Mouse (Mus musculus): Measurements from ENCODE around the gene Gm867. TPM values are rescaled to one million over a fixed set of nuclear protein-coding genes. Genes with fewer than 3 reads are reported as not detected.

The Gm867 gene
- 2.3 TPM in 2 replicates for polyA plus RNA-seq (2015; fragmentation: Nextera tagmentation; extraction: Ambion mirVana)

- Histone ChIP-seq H3K9ac (replicated peaks) (no peak within 1 kb of the TSS), H3K4me3 (replicated peaks) (no peak within 1 kb of the TSS), H3K4me1 (peaks cover 31% of the 10 kb centered on the region), H3K36me3 (no peaks in the 10 kb centered on the region), H3K9me3 (replicated peaks) (no peaks in the 10 kb centered on the region), H3K27ac (replicated peaks) (no peak within 1 kb of the TSS), H3K4me2 (no peak within 1 kb of the TSS), H3K27me3 (replicated peaks) (peaks cover 5% of the 10 kb centered on the region; the same call in 1 of the 2 replicates)
- WGBS, result 85% methylated on average over 5 of the region's 5 CpGs
- ATAC-seq (ENCODE audit: low FRiP score), result no peak
These were observed at the start of gene Gm867 for GRCm38 (mm10) chr10:75940520-75940919. Gene Gm867 (minus strand): TSS chr10:75940672.

DNA sequence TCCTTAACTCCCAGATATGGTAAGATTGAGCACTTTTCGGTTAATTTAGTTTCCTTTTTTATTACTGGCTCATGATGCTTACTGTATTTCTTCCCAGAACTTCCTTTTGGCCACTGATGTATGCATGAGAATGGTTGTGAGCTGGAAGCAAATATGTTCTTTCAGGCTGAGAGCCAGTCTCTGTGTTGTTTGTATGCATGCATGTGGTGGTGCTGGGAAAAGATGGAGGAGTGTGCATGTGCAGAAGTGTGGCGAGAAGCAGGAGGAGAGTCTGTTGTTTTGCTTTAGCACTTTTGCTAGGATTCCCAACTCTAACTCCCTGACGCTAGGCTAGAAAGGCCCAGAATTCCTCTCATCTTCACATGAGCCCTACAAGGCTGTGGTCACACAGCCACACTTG lies 39.0 kb upstream of the Gm867 start:
- no peaks in the 10 kb centered on the region for H3K4me1 ChIP-seq
- 95% methylated on average over 3 of the region's 3 CpGs for WGBS
- H3K4me3 ChIP-seq (replicated peaks), result no peak overlapping the region
- H3K27me3 ChIP-seq (replicated peaks), result no peaks in the 10 kb centered on the region
- no peak overlapping the region for H3K9ac ChIP-seq (replicated peaks)
- no peak overlapping the region for H3K4me2 ChIP-seq
- no peak for ATAC-seq (ENCODE audit: low FRiP score)
- no peaks in the 10 kb centered on the region for H3K9me3 ChIP-seq (replicated peaks)
- no peak overlapping the region for H3K27ac ChIP-seq (replicated peaks)
- no peaks in the 10 kb centered on the region for H3K36me3 ChIP-seq

- no peak overlapping the region for H3K4me2 ChIP-seq
These were observed 38.3 kb upstream of the Gm867 start for GRCm38 (mm10) chr10:75978835-75979157.

GRCm38 (mm10) chr10:75978119-75978834 lies 37.8 kb upstream of the Gm867 start:
- Histone ChIP-seq H3K36me3 (no peaks in the 10 kb centered on the region), H3K4me2 (no peak overlapping the region), H3K27ac (replicated peaks) (no peak overlapping the region), H3K4me1 (no peaks in the 10 kb centered on the region), H3K27me3 (replicated peaks) (no peaks in the 10 kb centered on the region), H3K4me3 (replicated peaks) (no peak overlapping the region), H3K9ac (replicated peaks) (no peak overlapping the region), H3K9me3 (replicated peaks) (no peaks in the 10 kb centered on the region)
- WGBS, result 50% methylated on average over 10 of the region's 10 CpGs
- no peak for ATAC-seq (ENCODE audit: low FRiP score)

More at GRCm38 (mm10) chr10:75978835-75979157, 38.3 kb upstream of the Gm867 start:
- no peaks in the 10 kb centered on the region for H3K27me3 ChIP-seq (replicated peaks)
- no peak overlapping the region for H3K27ac ChIP-seq (replicated peaks)
- H3K4me3 ChIP-seq (replicated peaks), result no peak overlapping the region
- WGBS, result 49% methylated on average over 5 of the region's 5 CpGs
- no peaks in the 10 kb centered on the region for H3K4me1 ChIP-seq
- H3K9me3 ChIP-seq (replicated peaks), result no peaks in the 10 kb centered on the region
- no peak for ATAC-seq (ENCODE audit: low FRiP score)
- H3K36me3 ChIP-seq, result no peaks in the 10 kb centered on the region
- no peak overlapping the region for H3K9ac ChIP-seq (replicated peaks)

DNA sequence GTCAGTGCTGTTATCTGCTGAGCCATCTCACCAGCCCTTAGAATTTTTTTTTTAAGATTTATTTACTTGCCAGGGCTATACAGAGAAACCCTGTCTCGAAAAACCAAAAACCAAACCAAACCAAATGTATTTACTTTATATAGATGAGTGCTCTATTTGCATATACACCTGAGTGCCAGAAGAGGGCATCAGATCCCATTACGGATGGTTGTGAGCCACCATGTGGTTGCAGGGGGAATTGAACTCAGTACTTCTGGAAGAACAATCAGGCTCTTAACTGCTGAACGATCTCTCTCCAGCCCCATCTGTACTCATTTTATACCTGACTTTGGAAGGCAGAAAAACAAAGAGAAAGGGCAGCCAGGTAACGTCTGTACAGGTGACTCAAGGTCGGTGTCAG lies 34.7 kb upstream of the Gm867 start:
- H3K27me3 ChIP-seq (replicated peaks), result no peaks in the 10 kb centered on the region
- no peak overlapping the region for H3K4me3 ChIP-seq (replicated peaks)
- no peak overlapping the region for H3K9ac ChIP-seq (replicated peaks)
- no peak overlapping the region for H3K27ac ChIP-seq (replicated peaks)
- no peaks in the 10 kb centered on the region for H3K4me1 ChIP-seq
- WGBS, result 72% methylated on average over 5 of the region's 5 CpGs
- no peak for ATAC-seq (ENCODE audit: low FRiP score)
- H3K36me3 ChIP-seq, result no peaks in the 10 kb centered on the region
- no peak overlapping the region for H3K4me2 ChIP-seq
- no peaks in the 10 kb centered on the region for H3K9me3 ChIP-seq (replicated peaks)

GRCm38 (mm10) chr10:75973846-75974245 lies 33.4 kb upstream of the Gm867 start:
- no peaks in the 10 kb centered on the region for H3K4me1 ChIP-seq
- no peaks in the 10 kb centered on the region for H3K27me3 ChIP-seq (replicated peaks)
- WGBS, result 91% methylated on average over 10 of the region's 10 CpGs
- H3K36me3 ChIP-seq, result no peaks in the 10 kb centered on the region
- H3K9me3 ChIP-seq (replicated peaks), result no peaks in the 10 kb centered on the region
- H3K4me3 ChIP-seq (replicated peaks), result no peak overlapping the region
- no peak overlapping the region for H3K27ac ChIP-seq (replicated peaks)
- H3K9ac ChIP-seq (replicated peaks), result no peak overlapping the region
- no peak for ATAC-seq (ENCODE audit: low FRiP score)
- H3K4me2 ChIP-seq, result no peak overlapping the region

DNA sequence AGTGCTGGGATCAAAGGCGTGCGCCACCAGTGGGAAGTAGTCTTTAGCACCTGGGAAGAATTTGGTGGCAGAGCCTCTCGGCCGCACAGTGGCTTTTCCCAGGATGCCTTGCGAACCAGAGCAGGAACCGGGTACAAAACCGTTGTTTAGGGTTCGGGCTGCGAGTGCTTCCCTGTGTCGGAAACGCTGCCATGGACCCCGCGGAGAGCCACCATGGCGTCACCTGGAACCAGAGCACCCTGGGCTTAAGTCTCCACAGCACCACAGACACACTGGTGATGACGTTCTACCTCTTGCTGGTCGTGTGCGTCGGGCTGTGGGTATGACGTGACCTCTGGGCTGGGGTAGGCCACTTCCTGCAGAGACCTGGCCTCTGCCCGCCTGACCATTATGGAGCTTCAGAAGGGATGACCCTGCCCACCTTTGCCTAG lies 13.9 kb upstream of the Gm867 start, which contains the start of gene Gm5134:
TSS of gene Gm5134 (plus strand) at position 134 of the 431 bp plus-strand sequence.
- H3K4me2 ChIP-seq, result peak within 1 kb of the TSS; percentile 50
- no peaks in the 10 kb centered on the region for H3K36me3 ChIP-seq
- peaks cover 14% of the 10 kb centered on the region for H3K4me1 ChIP-seq
- H3K27ac ChIP-seq (replicated peaks), result no peak within 1 kb of the TSS
- no peak for ATAC-seq (ENCODE audit: low FRiP score)
- peaks cover 12% of the 10 kb centered on the region; the same call in 1 of the 2 replicates for H3K27me3 ChIP-seq (replicated peaks)
- H3K4me3 ChIP-seq (replicated peaks), result peak within 1 kb of the TSS; percentile 11
- no peaks in the 10 kb centered on the region for H3K9me3 ChIP-seq (replicated peaks)
- no peak within 1 kb of the TSS for H3K9ac ChIP-seq (replicated peaks)
- WGBS, result 26% methylated on average over 20 of the region's 20 CpGs

DNA sequence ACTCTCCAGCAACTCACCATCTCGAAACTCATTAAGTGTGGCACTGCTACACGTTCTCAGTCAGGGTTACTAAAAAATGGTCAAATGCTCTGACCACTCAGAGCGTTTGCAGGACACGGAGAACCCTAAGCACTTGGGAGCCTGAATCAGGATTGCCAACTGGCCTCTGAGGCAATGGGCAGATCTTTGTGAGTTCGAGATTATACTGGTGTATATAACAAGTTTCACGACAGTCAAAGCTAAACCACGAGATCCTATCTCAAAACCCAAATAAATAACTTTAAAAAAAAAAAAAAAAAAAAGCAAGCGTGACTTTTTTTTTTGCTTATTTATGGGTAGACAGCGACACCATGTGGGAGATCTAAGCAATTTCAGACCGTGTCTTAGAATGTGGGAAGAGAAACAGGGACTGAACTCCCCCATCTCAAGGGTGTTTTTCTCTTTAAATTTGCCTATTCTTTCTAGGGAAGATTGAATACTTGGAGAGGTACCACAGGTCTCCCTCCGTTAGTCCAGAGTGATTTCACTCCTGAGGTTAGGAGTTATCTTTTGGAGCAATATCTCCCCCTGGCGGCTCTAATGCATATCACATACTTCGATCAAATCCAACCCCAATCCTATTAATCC lies 11.1 kb upstream of the Gm867 start:
- WGBS, result 6% methylated on average over 13 of the region's 13 CpGs
- Histone ChIP-seq H3K9ac (replicated peaks) (peak overlapping the region; percentile 47), H3K27ac (replicated peaks) (no peak overlapping the region), H3K4me1 (peaks cover 14% of the 10 kb centered on the region), H3K36me3 (no peaks in the 10 kb centered on the region), H3K4me2 (peak overlapping the region; percentile 85), H3K27me3 (replicated peaks) (peaks cover 12% of the 10 kb centered on the region; the same call in 1 of the 2 replicates), H3K9me3 (replicated peaks) (no peaks in the 10 kb centered on the region), H3K4me3 (replicated peaks) (peak overlapping the region; percentile 40)
- ATAC-seq (ENCODE audit: low FRiP score), result peak; percentile 21; the same call in 1 of the 2 replicates

DNA sequence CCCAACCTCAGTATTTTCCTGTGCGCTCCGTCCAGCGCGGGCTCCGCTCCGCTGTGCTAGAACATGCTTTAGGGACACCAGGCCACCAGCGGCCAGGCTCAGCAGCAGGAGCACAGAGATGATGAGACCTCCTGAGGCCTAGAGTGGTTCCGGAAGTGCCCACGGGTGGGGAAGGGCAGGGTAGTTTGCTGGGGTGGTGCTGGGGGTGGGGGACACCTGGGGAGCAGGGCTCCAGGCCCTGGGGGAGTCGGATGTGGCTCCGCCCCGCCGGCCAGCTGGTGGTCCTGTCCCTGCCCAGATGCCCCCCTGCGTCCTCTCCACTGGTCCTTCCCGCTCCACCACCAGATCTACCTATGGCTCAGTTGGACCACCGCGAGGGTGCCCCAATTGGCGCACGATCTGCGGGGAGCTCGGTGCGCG lies 10.3 kb upstream of the Gm867 start:
- Histone ChIP-seq H3K36me3 (no peaks in the 10 kb centered on the region), H3K4me3 (replicated peaks) (peak overlapping the region; percentile 40), H3K9me3 (replicated peaks) (no peaks in the 10 kb centered on the region), H3K4me1 (peaks cover 14% of the 10 kb centered on the region), H3K27ac (replicated peaks) (no peak overlapping the region), H3K27me3 (replicated peaks) (peaks cover 12% of the 10 kb centered on the region; the same call in 1 of the 2 replicates), H3K9ac (replicated peaks) (peak overlapping the region; percentile 47), H3K4me2 (peak overlapping the region; percentile 85)
- ATAC-seq (ENCODE audit: low FRiP score), result peak; percentile 61; the same call in 1 of the 2 replicates
- 2% methylated on average over 23 of the region's 23 CpGs for WGBS

GRCm38 (mm10) chr10:75949053-75950045 lies 8.9 kb upstream of the Gm867 start:
- whole genome bisulfite sequencing, result 82% methylated on average over 22 of the region's 22 CpGs
- Histone ChIP-seq H3K4me3 (replicated peaks) (no peak overlapping the region), H3K27ac (replicated peaks) (no peak overlapping the region), H3K4me1 (peaks cover 17% of the 10 kb centered on the region), H3K4me2 (no peak overlapping the region), H3K27me3 (replicated peaks) (peaks cover 12% of the 10 kb centered on the region; the same call in 1 of the 2 replicates), H3K36me3 (no peaks in the 10 kb centered on the region), H3K9me3 (replicated peaks) (no peaks in the 10 kb centered on the region), H3K9ac (replicated peaks) (no peak overlapping the region)
- ATAC-seq (ENCODE audit: low FRiP score), result no peak

DNA sequence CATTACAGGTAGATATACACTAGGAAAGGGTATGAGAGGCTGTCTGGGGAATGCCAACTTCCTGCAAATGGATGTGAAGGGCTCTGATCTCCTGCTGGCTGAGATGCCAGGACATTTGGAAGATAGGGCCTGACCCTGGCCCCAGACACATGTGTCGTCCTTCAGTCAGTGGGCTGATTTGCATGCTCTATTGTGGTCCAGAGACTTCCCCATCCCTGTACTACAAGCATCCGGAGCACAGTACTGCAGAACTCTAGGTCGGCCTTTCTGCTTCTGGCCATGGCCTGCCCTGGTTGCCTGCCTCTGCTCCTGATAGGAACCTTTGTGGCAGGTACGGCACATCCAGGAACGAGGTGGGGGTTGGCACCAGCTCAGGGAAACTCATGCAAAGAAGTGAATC lies 7.6 kb upstream of the Gm867 start:
- no peak for ATAC-seq (ENCODE audit: low FRiP score)
- no peaks in the 10 kb centered on the region for H3K36me3 ChIP-seq
- peaks cover 24% of the 10 kb centered on the region for H3K4me1 ChIP-seq
- H3K27me3 ChIP-seq (replicated peaks), result peaks cover 11% of the 10 kb centered on the region; the same call in 1 of the 2 replicates
- no peak overlapping the region for H3K4me2 ChIP-seq
- H3K9ac ChIP-seq (replicated peaks), result no peak overlapping the region
- WGBS, result 83% methylated on average over 5 of the region's 5 CpGs
- H3K9me3 ChIP-seq (replicated peaks), result no peaks in the 10 kb centered on the region
- no peak overlapping the region for H3K4me3 ChIP-seq (replicated peaks)
- no peak overlapping the region for H3K27ac ChIP-seq (replicated peaks)

All from neural tube, embryonic 15.5 days (tissue).